Mouse (Mus musculus): ENCODE measurements at regions not wholly inside any gene's neighbourhood (a gene's known extent, or its start where the extent isn't known, plus 50 kb on each side); places are given as distances from the start of the nearest gene placed in this dataset.

DNA sequence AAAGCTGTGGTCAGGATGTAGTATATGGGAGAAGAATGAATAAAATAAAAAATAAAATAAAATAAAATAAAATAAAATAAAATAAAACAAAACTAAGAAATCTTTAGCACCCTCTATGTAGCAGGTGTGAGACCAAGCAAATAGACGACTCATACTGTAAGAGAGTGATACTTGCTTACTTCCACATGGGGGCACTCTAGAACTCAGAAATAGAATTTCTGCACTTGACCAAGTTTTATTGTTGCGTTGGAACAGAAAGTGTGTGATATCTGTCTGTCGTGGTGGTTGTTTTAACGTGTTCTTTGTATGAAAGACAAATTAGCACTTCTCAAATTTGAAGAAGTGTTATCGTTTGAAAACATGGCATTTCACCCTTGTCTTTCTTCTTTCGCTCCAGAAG is 125.4 kb downstream of the Dthd1 start:
- 56% methylated on average over 6 of the region's 6 CpGs for WGBS
- peak; percentile 58; the same call in 1 of the 2 replicates for ATAC-seq (ENCODE audit: low FRiP score, low read depth)
- no peaks in the 10 kb centered on the region for H3K36me3 ChIP-seq
- H3K27ac ChIP-seq, result no peak overlapping the region
- no peak overlapping the region for H3K4me2 ChIP-seq (replicated peaks)
- no peak overlapping the region for H3K4me3 ChIP-seq
- H3K9me3 ChIP-seq, result no peaks in the 10 kb centered on the region
- no peak overlapping the region for H3K9ac ChIP-seq
- H3K27me3 ChIP-seq (replicated peaks), result no peaks in the 10 kb centered on the region
- no peaks in the 10 kb centered on the region for H3K4me1 ChIP-seq
